Mouse (Mus musculus): ENCODE measurements around the gene Ago4. TPM values are rescaled to one million over a fixed set of nuclear protein-coding genes. Genes with fewer than 3 reads are reported as not detected.
A peak's percentile ranks its signal among the peaks of the same experiment; 100 is the strongest.

The Ago4 gene
- polyA plus RNA-seq, 1 experiment = 23.2 TPM

GRCm38 (mm10) chr4:126532292-126532691 lies 980 bp downstream of the Ago4 start:
- TF ChIP-seq CTCF (IDR thresholded peaks at IDR 0.05; ENCODE audit: low read depth, low read length) (no peak), POLR2A (IDR thresholded peaks at IDR 0.05; ENCODE audit: borderline replicate concordance, low read depth, low read length) (no peak)
- peak overlapping the region; percentile 77 for H3K4me3 ChIP-seq (ENCODE audit: insufficient read depth, low read length)
- no peak overlapping the region for H3K27ac ChIP-seq (ENCODE audit: insufficient read depth, low read depth, low read length)
- peaks cover 19% of the 10 kb centered on the region for H3K4me1 ChIP-seq (ENCODE audit: control insufficient read depth, insufficient read depth, low read length)

GRCm38 (mm10) chr4:126526828-126527227 lies 6.4 kb downstream of the Ago4 start:
- H3K4me1 ChIP-seq (ENCODE audit: control insufficient read depth, insufficient read depth, low read length) = peaks cover 8% of the 10 kb centered on the region
- H3K4me3 ChIP-seq (ENCODE audit: insufficient read depth, low read length) = no peak overlapping the region
- TF ChIP-seq CTCF (IDR thresholded peaks at IDR 0.05; ENCODE audit: low read depth, low read length) (no peak), POLR2A (IDR thresholded peaks at IDR 0.05; ENCODE audit: borderline replicate concordance, low read depth, low read length) (no peak)
- no peak overlapping the region for H3K27ac ChIP-seq (ENCODE audit: insufficient read depth, low read depth, low read length)

- TF ChIP-seq POLR2A (IDR thresholded peaks at IDR 0.05; ENCODE audit: borderline replicate concordance, low read depth, low read length) (no peak), CTCF (IDR thresholded peaks at IDR 0.05; ENCODE audit: low read depth, low read length) (no peak)
- Histone ChIP-seq H3K4me1 (ENCODE audit: control insufficient read depth, insufficient read depth, low read length) (peaks cover 4% of the 10 kb centered on the region), H3K4me3 (ENCODE audit: insufficient read depth, low read length) (no peak overlapping the region), H3K27ac (ENCODE audit: insufficient read depth, low read depth, low read length) (no peak overlapping the region)
Measured at GRCm38 (mm10) chr4:126526164-126526563, 7.1 kb downstream of the Ago4 start.

GRCm38 (mm10) chr4:126512308-126513066 lies 20.8 kb downstream of the Ago4 start:
- Histone ChIP-seq H3K27ac (ENCODE audit: insufficient read depth, low read depth, low read length) (no peak overlapping the region), H3K4me1 (ENCODE audit: control insufficient read depth, insufficient read depth, low read length) (no peaks in the 10 kb centered on the region), H3K4me3 (ENCODE audit: insufficient read depth, low read length) (no peak overlapping the region)
- TF ChIP-seq POLR2A (IDR thresholded peaks at IDR 0.05; ENCODE audit: borderline replicate concordance, low read depth, low read length) (no peak), CTCF (IDR thresholded peaks at IDR 0.05; ENCODE audit: low read depth, low read length) (no peak)

GRCm38 (mm10) chr4:126511013-126511412 lies 22.3 kb downstream of the Ago4 start:
- TF ChIP-seq CTCF (IDR thresholded peaks at IDR 0.05; ENCODE audit: low read depth, low read length) (no peak), POLR2A (IDR thresholded peaks at IDR 0.05; ENCODE audit: borderline replicate concordance, low read depth, low read length) (no peak)
- no peaks in the 10 kb centered on the region for H3K4me1 ChIP-seq (ENCODE audit: control insufficient read depth, insufficient read depth, low read length)

GRCm38 (mm10) chr4:126509072-126509471 lies 24.2 kb downstream of the Ago4 start:
- TF ChIP-seq POLR2A (IDR thresholded peaks at IDR 0.05; ENCODE audit: borderline replicate concordance, low read depth, low read length) (no peak), CTCF (IDR thresholded peaks at IDR 0.05; ENCODE audit: low read depth, low read length) (no peak)

More at GRCm38 (mm10) chr4:126511013-126511412, 22.3 kb downstream of the Ago4 start:
- H3K4me3 ChIP-seq (ENCODE audit: insufficient read depth, low read length) = no peak overlapping the region
- no peak overlapping the region for H3K27ac ChIP-seq (ENCODE audit: insufficient read depth, low read depth, low read length)

DNA sequence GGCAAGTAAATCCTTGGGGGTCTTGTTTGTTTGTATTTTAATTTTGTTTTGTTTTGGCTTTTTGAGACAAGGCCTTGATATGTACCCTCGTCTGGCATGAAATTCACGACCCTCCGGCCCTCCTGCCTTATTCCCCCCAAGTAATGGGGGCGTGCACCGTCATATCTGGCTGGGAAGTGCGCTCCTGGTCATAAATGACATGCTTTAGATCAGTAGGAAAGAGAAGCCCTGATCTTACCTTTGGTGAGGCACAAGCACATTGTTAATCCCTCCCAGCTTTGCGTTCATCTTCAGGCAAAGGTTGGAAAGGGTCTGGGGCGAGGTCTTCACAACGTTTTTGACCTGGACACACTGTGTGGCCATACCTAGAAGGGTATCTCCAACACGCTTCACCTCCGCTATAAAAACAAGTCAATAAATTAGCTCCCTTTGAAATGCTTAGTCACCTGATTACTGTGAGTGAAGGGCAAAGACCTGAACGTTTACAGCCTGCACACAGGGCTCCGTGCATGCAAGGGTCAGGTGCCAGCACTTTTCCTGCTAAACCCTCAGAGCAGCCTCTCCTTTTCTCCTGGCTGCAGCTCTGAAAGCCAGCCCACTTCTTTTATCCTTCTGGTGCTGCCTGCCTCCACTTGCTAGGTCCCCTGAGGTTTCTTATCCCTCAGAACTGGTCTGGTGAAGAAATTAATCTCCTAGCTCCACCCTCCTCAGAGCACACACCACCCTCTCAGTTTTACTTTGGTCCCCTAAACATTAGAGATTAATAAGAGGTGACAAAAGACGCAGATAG lies 25.0 kb downstream of the Ago4 start:
- H3K4me3 ChIP-seq (ENCODE audit: insufficient read depth, low read length) = no peak overlapping the region
- no peaks in the 10 kb centered on the region for H3K4me1 ChIP-seq (ENCODE audit: control insufficient read depth, insufficient read depth, low read length)
- no peak overlapping the region for H3K27ac ChIP-seq (ENCODE audit: insufficient read depth, low read depth, low read length)
- TF ChIP-seq CTCF (IDR thresholded peaks at IDR 0.05; ENCODE audit: low read depth, low read length) = no peak
- TF ChIP-seq POLR2A (IDR thresholded peaks at IDR 0.05; ENCODE audit: borderline replicate concordance, low read depth, low read length) = no peak

More at GRCm38 (mm10) chr4:126509072-126509471, 24.2 kb downstream of the Ago4 start:
- Histone ChIP-seq H3K27ac (ENCODE audit: insufficient read depth, low read depth, low read length) (no peak overlapping the region), H3K4me3 (ENCODE audit: insufficient read depth, low read length) (no peak overlapping the region), H3K4me1 (ENCODE audit: control insufficient read depth, insufficient read depth, low read length) (no peaks in the 10 kb centered on the region)

DNA sequence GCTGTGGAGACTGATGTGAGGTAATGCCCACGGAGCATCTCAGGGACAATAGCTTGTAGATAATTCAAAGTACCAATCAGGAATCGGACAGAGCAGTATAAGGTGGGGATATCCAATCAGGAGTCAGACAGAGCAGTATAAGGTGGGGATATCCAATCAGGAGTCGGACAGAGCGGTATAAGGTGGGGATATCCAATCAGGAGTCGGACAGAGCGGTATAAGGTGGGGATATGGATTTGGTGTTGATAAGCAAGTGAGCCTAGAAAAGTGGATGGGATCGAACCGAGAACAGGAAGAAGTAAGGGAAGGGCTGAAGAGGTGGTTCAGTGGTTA lies 30.3 kb downstream of the Ago4 start:
- no peak for TF ChIP-seq CTCF (IDR thresholded peaks at IDR 0.05; ENCODE audit: low read depth, low read length)
- TF ChIP-seq POLR2A (IDR thresholded peaks at IDR 0.05; ENCODE audit: borderline replicate concordance, low read depth, low read length) = no peak

DNA sequence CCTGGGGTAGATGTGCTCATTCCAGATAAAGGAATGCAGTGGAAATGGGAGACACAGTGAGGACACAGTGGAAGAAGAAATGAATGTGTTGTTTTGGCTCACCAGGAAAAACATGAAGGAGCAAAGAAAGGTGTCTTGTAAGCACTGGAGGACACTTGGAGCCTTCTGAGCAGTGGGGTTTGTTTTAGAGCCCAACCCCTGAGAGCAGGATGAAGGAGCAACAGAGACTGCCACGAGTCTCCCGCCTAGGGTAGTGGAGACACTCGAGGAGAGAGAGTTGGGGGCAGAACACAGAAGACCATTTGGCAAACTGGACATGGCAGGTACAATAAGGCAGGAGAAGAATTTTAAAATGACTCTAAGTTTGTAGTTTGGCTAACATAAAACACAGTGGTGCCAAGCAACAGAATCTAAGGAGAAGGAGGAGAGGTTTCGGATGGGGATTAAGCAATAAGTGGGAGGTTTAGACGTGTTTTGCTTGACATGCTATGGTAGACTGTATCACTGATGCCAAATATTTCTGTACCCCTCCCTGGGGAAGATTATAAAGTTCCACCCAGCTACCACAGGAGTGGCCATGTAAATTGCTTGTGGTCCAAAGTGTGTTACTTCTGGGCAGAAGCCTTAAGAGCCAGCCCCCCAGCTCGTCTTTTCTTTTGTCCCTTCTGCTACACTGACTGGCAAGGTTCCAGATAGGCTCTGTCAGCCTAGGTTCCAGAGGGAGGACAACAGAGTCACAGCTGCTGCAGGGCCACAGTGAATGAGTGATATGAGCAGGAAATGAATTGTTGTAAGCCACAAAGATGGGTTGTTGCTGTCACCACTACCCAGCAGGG lies 30.9 kb downstream of the Ago4 start:
- H3K27ac ChIP-seq (ENCODE audit: insufficient read depth, low read depth, low read length) = no peak overlapping the region
- no peaks in the 10 kb centered on the region for H3K4me1 ChIP-seq (ENCODE audit: control insufficient read depth, insufficient read depth, low read length)
- no peak overlapping the region for H3K4me3 ChIP-seq (ENCODE audit: insufficient read depth, low read length)
- TF ChIP-seq POLR2A (IDR thresholded peaks at IDR 0.05; ENCODE audit: borderline replicate concordance, low read depth, low read length) = no peak
- TF ChIP-seq CTCF (IDR thresholded peaks at IDR 0.05; ENCODE audit: low read depth, low read length) = no peak

More for the DNA sequence above, 30.3 kb downstream of the Ago4 start:
- Histone ChIP-seq H3K27ac (ENCODE audit: insufficient read depth, low read depth, low read length) (no peak overlapping the region), H3K4me3 (ENCODE audit: insufficient read depth, low read length) (no peak overlapping the region), H3K4me1 (ENCODE audit: control insufficient read depth, insufficient read depth, low read length) (no peaks in the 10 kb centered on the region)
